Mouse (Mus musculus): ENCODE results near the gene Raph1.

- TF ChIP-seq POLR2A (IDR thresholded peaks at IDR 0.05; ENCODE audit: borderline replicate concordance, extremely low read depth, insufficient read depth, insufficient read length, poor library complexity, severe bottlenecking): no peak
- no peak for TF ChIP-seq CTCF (IDR thresholded peaks at IDR 0.05; ENCODE audit: borderline replicate concordance, extremely low read depth, insufficient read depth, insufficient read length)
These were observed 33.0 kb upstream of the Raph1 start for GRCm38 (mm10) chr1:60599926-60600325.

Measured in brain, embryonic 14.5 days (tissue).